Mouse (Mus musculus): Measurements from ENCODE around the gene Trim27.

Trim27 gene

DNA sequence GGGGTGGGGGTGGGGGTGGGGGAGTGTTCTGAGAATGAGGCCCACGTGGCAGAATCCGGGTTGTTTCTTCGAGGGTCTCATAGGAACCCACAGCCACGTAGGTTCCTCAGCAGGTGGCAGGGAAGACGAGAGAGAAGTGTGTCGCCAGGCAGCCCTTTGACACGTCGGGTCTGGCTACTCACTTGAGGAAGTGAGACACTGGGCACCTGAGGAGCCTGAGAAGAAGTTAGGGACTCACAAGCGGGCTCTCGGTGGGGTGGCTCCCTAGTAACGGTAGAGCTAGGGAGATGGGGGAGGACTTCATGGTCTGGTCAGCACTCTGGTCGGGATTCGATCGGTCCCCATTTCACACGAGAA lies at the start of gene Trim27:
Trim27 (plus strand) TSS at position 79 of the 357 bp plus-strand sequence.
- no peak for DNase-seq (ENCODE audit: low spot score in 2 of 2)

GRCm38 (mm10) chr13:21142421-21142820 lies 36.8 kb upstream of the Trim27 start:
- DNase-seq (ENCODE audit: low spot score in 2 of 2): no peak

DNA sequence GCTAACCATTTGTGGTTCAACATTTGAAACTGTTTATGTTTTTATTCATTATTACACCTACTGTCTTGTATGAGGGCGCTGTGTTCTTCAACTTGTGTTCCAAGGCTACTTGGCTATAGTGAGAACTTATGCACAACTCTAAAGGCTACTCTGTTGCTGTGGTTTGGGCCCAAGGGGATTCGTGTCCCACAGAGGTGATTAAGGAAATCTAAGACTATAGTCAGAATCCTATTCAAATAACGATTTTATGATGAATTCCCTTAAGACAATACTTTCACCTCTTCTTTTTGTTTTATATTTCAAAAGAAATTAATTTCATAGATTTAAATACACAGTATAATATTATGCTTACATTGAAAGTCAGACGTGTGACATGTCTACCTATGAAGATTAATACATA lies 33.5 kb upstream of the Trim27 start, which contains the start of gene Olfr1368:
Olfr1368 (minus strand) TSS at position 101 of the 400 bp plus-strand sequence.
- no peak for DNase-seq (ENCODE audit: low spot score in 2 of 2)

GRCm38 (mm10) chr13:21155888-21156287 lies 23.4 kb upstream of the Trim27 start:
- no peak for DNase-seq (ENCODE audit: low spot score in 2 of 2)

DNA sequence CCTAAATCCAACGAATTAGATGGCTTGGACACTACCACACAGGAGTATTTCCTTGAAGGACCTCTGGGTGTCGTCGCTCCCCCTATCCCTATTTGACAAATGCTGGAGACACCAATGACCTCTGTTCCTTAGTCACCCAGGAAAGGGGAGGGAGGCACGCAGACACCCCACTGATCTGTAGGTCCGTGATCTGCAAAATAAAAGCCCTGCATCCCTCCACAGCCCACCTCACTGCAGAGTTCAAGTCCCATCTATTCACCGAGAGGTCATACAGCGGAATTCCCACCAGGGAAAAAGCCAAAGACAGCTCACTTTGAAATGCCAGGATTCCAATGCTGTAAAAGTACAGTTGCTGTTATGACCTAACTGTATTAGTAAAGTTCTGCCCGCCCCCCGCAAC lies 21.2 kb upstream of the Trim27 start:
- no peak for DNase-seq (ENCODE audit: low spot score in 2 of 2)

DNA sequence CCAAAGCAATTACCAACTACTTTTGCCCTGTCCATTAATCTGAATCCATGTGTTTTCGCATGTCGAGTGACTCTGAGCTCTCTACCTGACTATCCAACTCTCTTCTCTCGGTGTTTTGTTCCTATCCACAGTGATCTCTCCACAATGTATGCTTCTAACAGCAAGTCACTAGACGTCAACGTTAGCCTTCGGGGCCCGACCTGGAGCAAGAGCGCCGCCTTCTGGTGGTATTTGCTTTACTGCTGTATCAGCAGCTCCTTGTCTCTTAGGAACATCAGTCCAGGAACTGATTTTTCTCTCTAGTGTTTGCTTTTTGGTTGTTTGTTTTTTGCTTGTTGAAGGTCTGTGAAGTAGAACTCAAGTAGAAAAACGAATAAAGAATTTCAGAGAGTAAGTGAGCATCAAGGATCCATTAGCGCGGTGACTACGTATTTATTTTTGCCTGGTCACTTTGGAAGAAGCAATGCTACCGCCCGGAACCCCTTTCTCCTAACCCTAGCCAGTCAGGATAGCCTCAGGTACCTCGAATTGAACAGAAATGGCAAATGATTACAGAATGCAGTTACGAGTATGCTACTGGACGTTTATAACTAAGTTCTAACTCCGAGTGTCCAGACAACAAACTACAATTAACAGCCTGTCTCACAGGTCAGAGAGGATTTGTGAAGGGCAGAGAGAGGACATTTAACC lies 20.3 kb upstream of the Trim27 start:
- peak; percentile 57 to 84 for DNase-seq (ENCODE audit: low spot score in 2 of 2)

DNA sequence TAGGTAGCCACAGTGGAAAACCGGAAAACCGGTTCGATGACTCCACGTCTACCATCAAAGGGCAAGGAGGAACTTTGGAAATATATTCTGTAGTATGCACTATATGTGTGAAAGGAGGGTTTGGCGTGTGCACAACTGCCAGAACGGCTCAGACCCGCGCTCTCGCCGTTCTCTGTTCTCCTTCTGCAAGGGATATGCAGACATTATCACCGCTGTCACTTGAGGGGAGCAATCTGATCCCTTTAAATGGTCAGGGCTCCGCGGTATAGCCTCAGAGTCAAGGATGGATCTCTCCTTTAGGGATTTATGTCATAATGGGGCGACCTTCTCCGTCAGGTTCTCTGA lies 19.8 kb upstream of the Trim27 start:
- no peak for DNase-seq (ENCODE audit: low spot score in 2 of 2)

DNA sequence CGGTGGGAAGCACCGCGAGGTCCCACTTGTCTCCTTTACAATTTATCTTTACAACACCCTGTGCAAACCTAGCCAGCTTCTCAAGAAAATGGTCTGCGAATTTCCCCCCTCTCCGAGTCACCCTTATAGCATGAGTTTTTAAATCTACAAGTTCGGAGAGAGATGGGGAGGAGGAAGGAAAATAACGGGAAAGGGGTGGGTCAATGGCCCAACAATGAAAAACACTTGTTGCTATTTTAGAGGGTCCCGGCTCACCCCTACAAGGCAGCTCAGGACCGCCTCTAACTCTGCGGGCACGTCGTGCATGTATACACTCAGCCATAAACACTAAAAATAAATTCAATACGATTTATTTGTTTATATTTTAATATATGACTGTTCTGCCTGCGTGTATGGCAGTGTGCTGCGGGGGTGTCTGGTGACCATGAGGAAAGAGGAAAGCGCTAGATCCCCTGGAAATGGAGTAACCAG lies 19.2 kb upstream of the Trim27 start:
- DNase-seq (ENCODE audit: low spot score in 2 of 2): no peak

- peak; percentile 70 to 92 for DNase-seq (ENCODE audit: low spot score in 2 of 2)
Observed at GRCm38 (mm10) chr13:21160657-21161590, 18.3 kb upstream of the Trim27 start.

DNA sequence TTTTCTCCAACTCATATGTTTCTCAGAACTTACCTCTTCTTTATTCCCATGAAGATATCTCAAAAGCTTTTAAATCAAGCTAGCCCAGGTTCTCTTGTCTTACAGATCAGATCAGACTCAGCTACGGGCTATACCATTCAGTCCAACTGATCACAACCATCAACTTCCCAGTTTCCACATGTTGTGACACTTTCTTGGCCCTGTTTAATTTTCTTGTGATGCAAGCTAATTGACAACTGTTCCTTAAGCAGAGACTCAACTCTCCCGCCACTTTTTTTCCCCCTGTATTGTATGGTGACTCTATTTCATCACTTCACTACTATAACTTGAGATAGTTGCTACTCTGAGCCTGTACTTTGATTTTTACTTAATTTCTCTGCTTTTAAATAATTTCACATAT lies 17.7 kb upstream of the Trim27 start:
- no peak for DNase-seq (ENCODE audit: low spot score in 2 of 2)

- DNase-seq (ENCODE audit: low spot score in 2 of 2): no peak
Observed at GRCm38 (mm10) chr13:21162591-21162990, 16.7 kb upstream of the Trim27 start.

DNA sequence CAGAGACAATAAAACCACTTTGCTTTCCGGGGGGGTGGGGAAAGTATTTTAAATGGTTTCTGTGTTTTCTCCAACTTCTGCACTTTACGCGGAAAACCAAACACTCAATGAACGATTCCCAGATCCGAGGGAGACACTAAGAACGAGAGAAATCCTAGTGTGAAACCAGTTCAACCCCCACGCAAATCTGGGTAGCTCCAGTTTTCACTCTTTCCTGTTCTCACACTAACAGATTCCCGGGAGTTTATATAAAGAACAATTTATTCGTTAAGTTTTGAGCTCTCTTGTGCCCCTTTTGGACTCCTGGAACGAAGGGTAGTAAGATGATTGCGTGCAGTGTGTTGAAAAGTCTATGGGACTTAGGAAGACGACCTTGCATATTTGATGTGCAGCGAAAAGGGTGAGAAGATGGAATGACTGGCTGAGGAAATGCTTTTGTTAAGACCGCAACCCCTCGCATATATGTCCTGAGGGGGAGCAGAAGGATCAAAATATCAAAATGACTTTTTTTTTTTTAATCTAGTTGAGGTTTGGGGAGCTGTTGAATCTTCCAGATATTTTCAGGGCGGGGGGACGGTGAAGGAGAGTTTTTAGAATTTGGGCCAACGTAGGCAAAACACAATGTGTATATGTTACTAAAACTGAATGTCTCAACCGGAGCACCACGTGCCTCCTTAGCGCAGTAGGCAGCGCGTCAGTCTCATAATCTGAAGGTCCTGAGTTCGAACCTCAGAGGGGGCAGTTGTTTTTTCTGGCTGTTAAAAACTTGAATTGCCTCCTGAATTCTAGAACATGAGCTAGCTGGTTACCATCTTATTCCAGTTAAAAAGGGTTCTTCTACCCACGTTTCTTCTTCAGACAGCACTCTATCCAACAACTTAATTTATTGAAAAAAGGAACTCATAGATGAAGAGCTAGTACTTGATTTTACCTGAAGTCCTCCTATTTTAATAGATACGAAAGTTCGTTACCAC lies 12.0 kb upstream of the Trim27 start:
- DNase-seq (ENCODE audit: low spot score in 2 of 2): peak; percentile 64 to 85

GRCm38 (mm10) chr13:21167910-21168300 lies 11.3 kb upstream of the Trim27 start:
- peak in 1 of 2 experiments; percentile 46 for DNase-seq (ENCODE audit: low spot score in 2 of 2)

DNA sequence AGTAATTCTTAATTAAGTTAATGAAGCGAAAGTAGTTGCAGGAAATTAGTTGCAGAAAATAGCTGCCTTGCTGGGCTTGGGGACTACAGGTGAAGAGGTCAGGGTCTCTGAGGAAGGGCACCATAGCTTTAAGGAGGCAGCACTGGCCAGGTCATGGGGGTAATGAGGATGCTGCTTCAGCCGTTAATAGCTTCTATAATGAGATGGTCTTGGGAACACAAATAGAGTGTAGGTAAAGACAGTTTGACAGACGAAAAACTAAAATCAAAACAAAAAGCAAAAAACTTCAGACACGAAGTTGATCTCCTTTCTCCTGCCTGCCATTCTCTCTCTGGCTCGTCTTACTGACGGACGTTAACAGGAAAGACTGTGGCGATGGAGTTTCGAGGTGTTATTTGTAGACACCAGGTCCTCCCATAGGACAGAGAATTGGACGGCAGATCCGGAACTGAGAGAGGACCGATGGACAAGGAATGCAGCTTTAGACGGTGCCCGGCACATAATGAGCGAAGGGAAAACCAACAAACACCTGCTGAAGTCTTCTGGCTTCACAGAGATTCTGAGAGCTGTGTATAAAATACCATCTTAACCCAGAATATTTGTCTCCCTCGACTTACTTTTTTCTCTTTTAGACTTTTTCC lies 10.8 kb upstream of the Trim27 start:
- DNase-seq (ENCODE audit: low spot score in 2 of 2): peak in 1 of 2 experiments; percentile 22

DNA sequence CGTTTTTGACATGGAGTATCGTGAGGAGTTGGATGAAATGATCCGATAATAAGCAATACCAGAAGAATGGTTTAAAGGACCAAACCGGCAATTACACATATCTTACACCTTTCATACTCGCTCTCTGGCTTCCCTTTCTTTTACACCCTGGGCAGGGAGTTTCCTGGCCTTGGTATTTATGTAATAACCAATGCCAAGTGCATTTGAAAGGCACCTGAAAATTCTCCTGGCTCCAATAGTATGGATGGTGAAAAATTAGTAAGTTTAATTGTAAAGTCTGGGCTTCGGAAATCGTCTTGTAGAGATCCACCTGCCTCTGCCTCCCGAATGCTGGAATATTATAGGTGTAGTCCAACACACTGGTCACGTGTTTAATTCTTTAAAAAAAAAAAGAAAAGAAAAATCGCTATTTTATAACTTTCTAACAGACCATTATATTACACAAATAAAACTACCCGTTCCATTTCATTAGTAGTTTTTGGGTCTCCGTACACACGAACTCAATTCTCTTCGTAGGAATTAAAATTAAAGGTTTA lies 10.1 kb upstream of the Trim27 start:
- DNase-seq (ENCODE audit: low spot score in 2 of 2): no peak

DNA sequence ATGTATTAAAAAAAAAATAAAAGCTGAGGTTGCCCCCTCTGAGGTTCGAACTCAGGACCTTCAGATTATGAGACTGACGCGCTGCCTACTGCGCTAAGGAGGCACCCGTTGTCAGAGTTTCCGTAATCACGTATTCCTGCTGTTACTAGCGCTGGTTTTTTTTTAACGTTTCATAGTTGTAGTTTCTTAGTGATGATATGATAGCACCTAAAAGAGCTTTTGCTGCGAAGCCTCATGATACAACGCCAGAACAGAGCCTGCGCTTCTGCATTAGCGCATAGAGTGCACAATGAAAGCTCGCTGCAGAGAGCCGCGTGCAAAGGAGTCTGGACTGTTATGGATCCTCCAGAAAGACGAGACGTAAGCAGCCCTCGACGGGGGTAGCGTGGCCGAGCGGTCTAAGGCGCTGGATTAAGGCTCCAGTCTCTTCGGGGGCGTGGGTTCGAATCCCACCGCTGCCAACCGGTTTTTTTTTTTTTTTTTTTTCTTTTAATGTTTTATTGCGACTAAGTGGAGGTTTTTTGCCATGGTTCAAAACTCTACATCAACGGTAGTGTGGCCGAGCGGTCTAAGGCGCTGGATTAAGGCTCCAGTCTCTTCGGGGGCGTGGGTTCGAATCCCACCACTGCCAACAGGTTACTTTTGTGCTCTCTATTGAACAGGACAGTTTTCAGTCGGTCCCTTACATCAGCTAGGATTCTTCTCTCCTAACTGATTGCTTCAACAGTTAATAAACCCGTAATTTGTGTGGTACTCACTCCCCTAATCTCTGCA lies 9.4 kb upstream of the Trim27 start:
- DNase-seq (ENCODE audit: low spot score in 2 of 2): peak; percentile 66 to 77

DNA sequence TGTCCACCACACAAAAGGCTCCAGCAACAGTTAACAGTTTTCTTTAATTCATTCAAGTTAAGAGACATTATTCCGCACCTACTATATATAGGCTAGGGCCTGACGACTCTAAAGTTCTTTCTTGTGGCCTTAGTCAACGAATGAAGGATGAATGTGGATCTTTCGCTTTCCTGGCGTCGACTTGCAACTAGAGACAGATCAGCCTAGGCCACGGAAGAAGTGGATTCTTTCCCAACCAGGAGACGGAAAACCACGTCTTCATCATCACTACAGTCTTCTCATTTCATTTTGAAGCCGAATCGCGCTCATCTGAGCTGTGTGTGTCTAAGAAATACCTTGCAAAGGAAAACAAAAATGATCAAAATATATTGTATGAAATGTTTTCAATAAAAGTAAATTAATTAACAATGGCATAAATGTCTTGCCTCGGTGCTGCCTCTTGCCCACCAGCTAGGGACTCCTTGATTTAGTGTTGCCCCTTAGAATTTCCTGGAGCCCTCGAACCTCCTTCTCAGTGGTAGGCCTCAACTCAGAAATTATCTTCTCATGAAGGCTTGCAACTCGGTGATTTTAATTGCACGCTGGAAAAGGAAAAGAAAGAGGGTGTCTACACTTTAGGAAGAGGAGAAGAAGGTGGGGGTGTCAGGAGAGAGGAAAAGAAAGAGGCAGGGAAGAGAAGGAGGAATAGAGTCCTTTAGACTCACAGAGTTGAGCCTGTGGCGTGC lies 8.7 kb upstream of the Trim27 start:
- no peak for DNase-seq (ENCODE audit: low spot score in 2 of 2)

DNA sequence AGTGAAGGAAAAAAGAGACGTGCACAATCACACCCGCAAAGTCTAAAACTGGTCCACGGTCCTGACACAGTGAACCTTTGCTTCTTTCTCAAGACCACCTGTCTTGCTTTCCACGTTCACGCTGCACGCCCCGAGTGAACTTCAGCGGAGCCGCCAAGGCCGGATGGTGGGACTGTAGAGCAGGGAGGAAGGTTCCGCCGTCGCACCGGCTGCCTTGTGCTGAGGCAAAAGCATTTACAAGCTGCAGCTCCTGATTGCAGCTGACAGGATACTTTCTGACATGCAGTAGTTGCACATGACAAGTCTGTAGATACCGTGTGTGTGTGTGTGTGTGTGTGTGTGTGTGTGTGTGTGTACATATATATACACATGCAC lies 8.1 kb upstream of the Trim27 start:
- DNase-seq (ENCODE audit: low spot score in 2 of 2): no peak

- DNase-seq (ENCODE audit: low spot score in 2 of 2): no peak
Observed at GRCm38 (mm10) chr13:21171600-21172150, 7.6 kb upstream of the Trim27 start.
